Mouse (Mus musculus): ENCODE measurements around the gene Gm10638. TPM values are rescaled to one million over a fixed set of nuclear protein-coding genes. Genes with fewer than 3 reads are reported as not detected.

Gene Gm10638
- polyA plus RNA-seq, 1 experiment from 2014 or later = 1.8 TPM

Other genes with a start within 250 kb of the Gm10638 start
- gene Abcc12, start 165.0 kb upstream of the Gm10638 start, polyA plus RNA-seq (2016; fragmentation: Nextera tagmentation; extraction: Ambion mirVana) = not detected in 2 replicates
- 40.1 and 42.8 TPM in 2 replicates for gene Lonp2, start 121.7 kb upstream of the Gm10638 start, polyA plus RNA-seq (2016; fragmentation: Nextera tagmentation; extraction: Ambion mirVana)
- 20.3 and 21.3 TPM in 2 replicates for gene Siah1a, start 235 bp downstream of the Gm10638 start, polyA plus RNA-seq (2016; fragmentation: Nextera tagmentation; extraction: Ambion mirVana)
- gene N4bp1, start 139.6 kb downstream of the Gm10638 start, polyA plus RNA-seq (2016; fragmentation: Nextera tagmentation; extraction: Ambion mirVana) = 4.6 and 5.1 TPM in 2 replicates